Mouse (Mus musculus) left cerebral cortex, adult 8-10 months (tissue): ENCODE results near the gene Rdx. TPM values are rescaled to one million over a fixed set of nuclear protein-coding genes. Genes with fewer than 3 reads are reported as not detected.

Source experiments
- DNase-seq, 2 experiments: peaks; one replicate each; pipeline ENCODE4 v3.0.0; 2022; ENCODE audit warnings: low spot score in 2 of 2
- microRNA-seq, 2 experiments: library from miRNA; unstranded; fragments of <30 nt; microRNA quantifications; one replicate each; pipeline ENCODE4 v1.2.0; 2022
- total RNA-seq, 4 experiments: library from RNA; stranded (reverse); gene quantifications; 2 replicates each; pipeline ENCODE4 v1.2.4; 2022

Gene Rdx
- total RNA-seq, 4 experiments from 2014 or later: 55.9 to 61.3 (median 60.1) TPM

- DNase-seq: no peak
These were observed 60.2 kb downstream of the Rdx start for GRCm38 (mm10) chr9:52107161-52107560.

GRCm38 (mm10) chr9:52110738-52111137 lies 63.8 kb downstream of the Rdx start:
- DNase-seq: no peak

- DNase-seq: no peak
These were observed 66.1 kb downstream of the Rdx start for GRCm38 (mm10) chr9:52113091-52113490.

DNA sequence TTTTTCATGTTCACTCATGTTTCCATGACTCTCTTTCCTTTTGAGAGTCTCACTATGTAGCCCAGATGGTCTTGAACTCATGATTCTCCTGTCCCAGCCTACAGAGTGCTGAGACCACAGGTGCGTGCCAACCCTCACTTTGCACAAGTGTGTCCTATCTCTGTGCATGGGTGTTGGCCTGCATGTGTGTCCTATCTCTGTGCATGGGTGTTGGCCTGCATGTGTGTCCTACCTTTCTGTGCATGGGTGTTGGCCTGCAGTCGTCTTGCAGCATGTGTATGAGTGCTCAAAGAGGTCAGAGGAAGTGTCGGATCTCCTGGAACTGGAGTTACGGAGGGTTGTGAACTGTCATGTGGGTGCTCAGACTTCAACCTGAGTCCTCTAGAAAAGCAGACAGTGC lies 72.2 kb downstream of the Rdx start:
- no peak for DNase-seq

GRCm38 (mm10) chr9:52125225-52125624 lies 78.3 kb downstream of the Rdx start:
- DNase-seq: no peak

DNA sequence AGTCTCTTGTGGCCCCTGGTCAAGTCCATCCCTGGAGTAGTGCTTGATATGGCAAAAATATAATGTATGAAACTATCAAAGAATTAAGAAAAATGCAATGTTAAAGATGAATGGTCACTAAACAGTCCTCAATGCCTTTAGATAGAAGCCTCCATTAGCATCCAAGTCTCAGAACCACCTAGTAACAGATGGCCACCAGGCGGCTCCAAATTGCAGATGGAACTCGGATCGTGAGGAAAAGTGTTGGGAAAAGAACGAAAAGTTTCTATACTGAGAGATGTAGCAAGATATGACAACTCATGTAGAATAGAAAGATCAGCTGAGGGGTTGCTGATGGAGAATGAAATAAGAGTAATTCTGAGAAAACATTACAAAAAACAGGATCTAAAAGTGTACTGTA lies 83.4 kb downstream of the Rdx start:
- DNase-seq: no peak

DNA sequence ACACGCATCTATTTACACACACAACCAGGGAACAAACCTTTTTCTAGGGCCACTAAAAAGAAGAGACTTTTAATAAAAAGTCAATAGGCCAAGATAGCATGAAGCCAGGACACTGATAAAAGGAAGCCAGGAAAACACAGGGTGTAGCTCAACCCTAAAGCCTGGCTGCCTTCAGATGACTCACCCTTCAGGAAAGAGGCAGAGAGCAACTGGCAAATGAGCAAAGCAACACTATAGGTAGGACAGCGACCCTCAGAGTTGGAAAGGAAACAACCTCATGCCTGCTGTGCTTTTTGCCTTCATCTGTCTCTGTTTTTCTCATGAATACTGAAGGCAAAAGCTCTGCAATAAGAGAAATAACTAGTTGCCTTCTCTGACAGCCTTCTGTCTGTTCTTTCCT lies 85.8 kb downstream of the Rdx start:
- no peak for DNase-seq

Small RNA genes within 50 kb of the gene (microRNA-seq; reads per million reads assigned to microRNA genes)
- gene Gm27686: 0 reads per million in 2 experiments
- gene Mir6244: 0 reads per million in 2 experiments

Other genes starting within 250 kb of the Rdx start
- gene Fdx1, start 83.6 kb upstream of the Rdx start, total RNA-seq: 10 to 100 TPM; 15.2 to 18.0 (median 17.8) TPM
- 10 to 100 TPM; 12.1 to 13.6 (median 13.3) TPM for gene Zc3h12c, start 121.4 kb downstream of the Rdx start, total RNA-seq